Mouse (Mus musculus) embryo, embryonic 9.5 days (tissue): ENCODE measurements around the gene Snx25.
"Not testable (repeated sequence)": the region's sequence is repeated elsewhere in the genome, so short reads cannot be mapped to it uniquely, and the experiment has no call there.

ENCODE experiments used
- DNase-seq: peaks from one replicate; pipeline ENCODE4 v3.0.0-alpha.2; 2017; ENCODE audit errors: extremely low spot score

Snx25 gene

DNA sequence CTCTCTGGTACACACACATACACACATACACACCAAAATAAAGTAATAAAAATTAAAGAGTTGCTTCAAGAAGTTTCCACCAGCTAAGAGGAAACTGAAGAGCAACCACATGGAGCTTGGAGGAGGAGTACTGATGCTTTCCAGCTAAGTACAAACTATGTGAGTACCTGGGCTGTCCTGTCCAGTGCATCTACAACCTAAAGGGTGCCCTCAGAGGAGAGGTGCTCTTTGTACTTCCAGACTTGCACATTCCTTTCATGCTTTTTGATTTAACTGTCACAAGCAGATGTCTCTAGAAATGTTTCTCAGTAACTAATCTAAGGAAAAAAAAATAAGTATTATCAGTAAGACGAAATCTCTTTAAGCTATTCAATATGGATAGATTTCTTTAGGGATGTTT, 14.6 kb downstream of the Snx25 start:
- DNase-seq, result no peak

DNA sequence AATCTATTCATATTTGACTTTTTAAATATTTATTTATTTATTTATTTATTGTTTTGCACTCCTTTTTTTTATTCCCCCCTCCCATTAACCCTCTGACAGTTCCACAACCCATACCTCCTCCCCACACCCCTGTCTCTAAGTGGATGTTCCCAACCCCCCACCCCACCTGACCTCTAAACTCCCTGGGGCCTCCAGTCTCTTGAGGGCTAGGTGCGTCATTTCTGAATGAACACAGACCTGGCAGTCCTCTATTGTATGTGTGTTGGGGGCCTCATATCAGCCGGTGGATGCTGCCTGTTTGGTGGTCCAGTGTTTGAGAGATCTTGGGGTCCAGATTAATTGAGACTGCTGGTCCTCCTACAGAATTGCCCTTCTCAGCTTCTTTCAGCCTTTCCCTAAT, 16.4 kb downstream of the Snx25 start:
- DNase-seq, result not testable (repeated sequence)

DNA sequence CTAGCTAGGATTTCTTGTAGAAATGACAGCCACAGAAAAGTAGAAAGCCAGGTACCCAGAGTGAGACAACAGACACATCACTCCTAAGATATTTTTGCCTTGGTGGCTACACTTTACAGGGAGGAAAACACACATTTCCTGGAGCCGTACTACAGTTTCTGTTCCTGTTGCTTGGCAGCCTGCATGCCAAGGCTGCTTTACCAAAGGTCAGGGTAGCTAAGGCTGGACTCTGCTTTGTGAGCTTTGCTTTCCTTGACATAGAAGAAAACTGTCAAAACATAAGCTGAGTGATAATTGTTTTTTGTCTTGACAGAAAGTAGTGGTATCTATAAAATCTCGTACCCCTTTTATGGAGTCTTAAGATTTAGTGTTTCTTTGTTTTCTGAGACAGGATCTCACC, 21.5 kb downstream of the Snx25 start:
- no peak for DNase-seq

DNA sequence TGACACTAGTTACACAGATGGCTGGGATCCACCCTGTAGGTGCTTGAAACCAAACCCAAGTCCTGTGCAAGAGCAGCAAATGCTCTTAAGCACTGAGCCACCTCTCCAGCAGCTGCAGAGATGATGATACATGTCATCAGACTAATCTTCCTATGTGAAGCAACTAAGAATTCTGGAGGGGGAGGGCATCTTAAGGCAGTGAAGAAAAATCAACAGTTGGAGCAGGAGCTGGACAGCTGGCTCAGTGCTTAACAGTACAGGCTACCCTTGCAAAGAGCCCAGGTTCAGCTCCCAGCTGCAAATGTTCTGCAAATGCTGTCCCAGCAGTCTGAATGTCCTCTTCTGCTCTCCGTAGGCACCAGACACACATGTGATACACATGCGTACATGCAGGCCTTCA, 29.5 kb downstream of the Snx25 start:
- no peak for DNase-seq

DNA sequence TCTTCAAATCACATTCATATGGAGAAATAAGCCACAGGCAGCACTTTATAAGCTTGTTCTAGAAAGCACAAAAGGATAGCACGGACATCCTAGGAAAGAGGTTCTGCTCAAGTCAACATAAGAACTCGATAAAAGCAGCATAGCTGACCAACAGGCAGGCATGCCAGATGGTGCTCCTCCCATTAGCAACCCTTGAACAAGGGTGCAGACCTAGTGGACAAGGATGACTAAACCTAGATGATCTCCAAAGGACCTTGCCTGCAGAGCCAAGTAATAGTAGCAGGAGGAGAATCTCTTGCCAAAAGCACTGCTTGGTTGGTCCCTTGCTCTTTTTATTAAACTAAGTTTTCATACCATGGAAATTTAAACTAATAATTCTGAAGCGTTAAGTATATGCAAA, 32.8 kb downstream of the Snx25 start:
- DNase-seq, result no peak

DNA sequence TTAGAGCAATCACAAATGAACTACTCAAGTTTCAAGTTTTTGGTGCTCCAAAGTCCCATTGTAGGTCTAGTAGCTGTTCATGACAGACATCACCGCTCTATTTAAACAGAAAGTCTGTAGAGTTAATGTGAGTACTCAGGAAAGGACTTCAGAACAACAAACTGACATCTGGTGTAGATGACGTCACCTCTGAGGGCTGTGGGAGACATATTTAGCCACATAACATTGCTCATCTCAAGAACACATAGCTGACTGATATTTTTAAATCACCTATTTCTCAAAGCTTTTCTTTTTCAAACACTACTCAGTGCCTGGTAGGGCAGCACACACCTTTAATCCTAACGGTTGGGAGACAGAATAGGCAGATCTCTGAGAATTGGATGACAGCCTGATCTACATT, 34.8 kb downstream of the Snx25 start:
- DNase-seq, result no peak

DNA sequence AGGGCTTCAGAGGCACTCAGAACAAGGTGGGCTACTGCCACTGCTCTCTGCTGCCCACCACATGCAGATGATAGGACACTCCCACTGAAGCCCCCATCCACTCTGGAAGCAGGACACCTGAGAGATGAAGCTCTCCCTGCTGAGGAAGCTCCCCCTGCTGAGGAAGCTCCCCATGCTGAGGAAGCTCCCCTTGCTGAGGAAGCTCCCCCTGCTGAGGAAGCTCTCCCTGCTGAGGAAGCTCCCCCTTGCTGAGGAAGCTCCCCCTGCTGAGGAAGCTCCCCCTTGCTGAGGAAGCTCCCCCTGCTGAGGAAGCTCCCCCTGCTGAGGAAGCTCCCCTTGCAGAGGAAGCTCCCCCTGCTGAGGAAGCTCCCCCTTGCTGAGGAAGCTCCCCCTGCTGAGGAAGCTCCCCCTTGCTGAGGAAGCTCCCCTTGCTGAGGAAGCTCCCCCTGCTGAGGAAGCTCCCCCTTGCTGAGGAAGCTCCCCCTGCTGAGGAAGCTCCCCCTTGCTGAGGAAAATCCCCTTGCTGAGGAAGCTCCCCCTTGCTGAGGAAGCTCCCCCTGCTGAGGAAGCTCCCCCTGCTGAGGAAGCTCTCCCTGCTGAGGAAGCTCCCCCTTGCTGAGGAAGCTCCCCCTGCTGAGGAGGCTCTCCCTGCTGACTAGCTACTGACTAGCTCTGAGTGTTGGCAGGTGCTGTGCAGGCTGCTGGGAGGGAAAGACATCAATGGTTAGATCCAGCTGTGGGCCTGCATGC, 38.4 kb downstream of the Snx25 start:
- not testable (repeated sequence) for DNase-seq

DNA sequence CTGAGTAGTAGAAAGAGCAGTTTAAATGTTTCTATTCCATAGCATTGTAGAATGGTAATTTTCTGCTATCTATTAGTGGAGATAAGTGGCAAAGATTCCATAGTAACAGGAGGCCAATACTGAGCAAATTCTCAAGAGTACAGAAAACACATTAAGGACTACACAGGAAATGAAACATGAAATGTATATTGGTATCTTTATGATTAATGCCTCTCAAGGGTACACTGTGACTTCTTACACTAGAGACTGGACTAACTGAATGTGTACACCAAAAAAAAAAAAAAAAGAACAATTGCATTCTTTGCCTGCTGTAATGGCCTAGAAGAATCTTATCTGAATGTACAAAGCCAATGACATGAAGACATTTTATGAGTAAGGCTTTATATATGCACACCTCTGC, 44.3 kb downstream of the Snx25 start:
- no peak for DNase-seq

DNA sequence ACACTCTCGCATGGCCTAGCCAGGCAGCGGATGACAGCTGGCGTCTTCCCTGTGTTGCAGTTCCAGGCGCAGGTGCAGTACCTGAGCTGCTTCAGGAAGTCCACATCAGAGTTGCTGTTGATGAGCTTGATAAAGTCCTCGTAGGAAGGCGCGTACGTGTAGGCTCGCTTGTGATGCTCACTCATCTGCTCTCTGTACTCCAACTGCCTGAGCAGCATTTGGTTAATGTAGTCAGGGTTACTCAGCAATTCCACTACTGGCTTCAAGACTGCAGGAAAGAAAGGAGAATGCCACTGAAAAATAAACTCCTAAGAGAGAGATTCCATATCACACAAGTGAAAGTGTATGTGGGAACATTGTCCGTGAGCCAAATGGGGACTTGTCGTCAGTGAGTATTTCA, 48.5 kb downstream of the Snx25 start:
- no peak for DNase-seq

DNA sequence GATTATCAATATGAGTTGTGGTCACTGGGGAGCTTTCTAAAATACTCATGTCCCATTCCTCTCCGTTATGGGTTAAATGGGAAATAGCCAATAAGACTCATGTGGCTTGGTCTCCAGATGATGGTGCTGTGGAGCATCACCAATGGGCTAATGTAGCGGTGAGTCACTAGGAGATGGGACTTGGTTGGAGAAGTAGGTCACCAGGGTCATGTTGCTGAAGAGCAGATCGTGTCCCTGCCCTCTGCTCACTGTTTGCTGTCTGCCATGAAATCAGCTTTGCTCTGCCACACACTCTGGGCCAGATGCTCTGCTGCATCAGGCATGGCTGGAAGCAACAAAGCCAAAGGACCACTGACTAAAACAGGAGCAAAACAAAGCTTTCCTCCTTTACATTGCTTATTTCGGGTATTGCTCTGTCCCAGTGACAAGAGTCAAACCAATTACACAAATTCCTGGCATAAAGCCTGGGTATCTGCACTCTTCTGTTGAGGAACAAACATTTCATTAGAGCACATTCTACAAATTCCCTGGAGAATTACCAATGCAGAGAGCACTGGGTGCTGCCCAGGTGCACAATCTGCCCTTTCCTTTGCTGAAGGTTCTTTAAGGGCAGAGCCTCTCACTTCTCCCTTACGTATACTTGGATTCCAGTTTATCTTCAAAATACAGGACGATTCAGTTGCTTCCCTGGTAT, 59.1 kb downstream of the Snx25 start:
- DNase-seq, result no peak

DNA sequence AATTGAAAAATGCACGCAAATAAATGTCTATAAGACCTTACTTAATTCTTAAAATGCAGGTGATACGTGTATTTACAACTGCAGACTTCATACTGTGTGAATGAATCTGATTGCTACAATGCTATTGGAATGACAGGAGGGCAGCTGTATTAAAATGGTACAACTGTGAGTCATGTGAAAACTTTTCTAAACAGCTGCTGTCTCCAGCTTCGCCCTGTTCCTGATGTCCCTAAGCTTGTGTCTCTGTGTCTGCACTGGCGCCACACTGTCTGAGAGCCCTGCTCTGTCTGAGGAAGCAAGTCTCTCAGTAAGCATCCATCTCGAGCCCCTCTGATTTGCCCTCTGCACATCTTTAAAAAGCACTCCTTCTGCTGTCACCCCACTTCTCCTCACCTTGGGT, 68.8 kb downstream of the Snx25 start:
- no peak for DNase-seq

DNA sequence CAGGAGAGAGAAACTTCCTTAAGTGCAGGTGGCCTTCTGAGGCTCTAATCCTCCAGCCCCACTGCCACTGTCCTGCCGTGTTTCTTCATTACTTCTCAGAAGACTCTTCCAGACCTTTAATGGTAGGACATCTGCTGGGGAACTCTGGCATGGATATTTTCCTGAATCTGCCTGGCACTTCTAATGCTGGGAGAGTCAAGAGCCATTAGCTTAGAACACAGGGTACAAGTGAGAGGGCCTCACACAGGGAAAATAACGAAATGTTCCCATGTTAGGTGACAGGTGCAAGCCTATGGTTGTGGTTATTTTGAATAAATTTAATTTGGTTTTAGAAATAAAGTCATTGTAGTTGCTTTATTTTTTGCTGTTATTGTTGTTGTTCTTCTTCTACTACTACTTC, 70.9 kb downstream of the Snx25 start:
- no peak for DNase-seq

DNA sequence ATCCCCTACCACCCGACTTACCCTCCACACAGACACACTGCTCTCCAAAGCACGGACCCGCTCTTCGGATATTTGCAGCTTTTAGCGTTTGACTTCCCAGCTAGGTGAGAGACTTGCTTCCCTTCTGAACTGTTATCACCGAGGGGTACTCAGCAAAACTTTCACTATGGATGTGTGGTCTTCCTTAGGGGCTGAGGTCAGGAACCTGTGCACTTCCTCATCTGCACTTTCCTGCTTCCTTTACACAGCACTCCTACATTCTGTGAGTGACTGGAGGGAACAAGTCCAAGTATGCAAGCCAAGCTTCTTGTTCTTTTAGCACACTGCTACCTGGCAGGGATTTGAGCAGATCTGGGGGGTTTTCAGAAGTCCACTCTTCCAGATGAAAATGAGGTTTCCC, 73.1 kb downstream of the Snx25 start:
- DNase-seq, result no peak

DNA sequence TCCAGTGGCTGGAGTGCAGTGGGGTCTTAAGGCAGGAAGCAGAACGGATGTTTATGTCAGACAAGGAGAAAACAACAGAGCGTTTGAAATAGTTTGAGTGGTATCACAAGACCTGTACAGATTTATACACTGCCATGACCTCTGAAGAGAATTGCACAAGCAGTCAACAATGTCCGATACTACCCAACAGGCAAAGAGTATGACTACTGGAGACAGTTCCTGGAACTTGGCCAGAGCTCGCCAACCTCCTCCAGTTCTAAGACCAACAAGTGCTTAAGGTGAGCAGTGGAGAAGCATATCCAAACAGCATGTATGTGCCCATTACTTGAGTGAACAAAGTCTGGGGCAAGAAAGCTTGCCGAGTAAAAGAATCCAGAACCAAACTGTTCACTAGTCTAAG, 76.7 kb downstream of the Snx25 start:
- DNase-seq, result no peak

DNA sequence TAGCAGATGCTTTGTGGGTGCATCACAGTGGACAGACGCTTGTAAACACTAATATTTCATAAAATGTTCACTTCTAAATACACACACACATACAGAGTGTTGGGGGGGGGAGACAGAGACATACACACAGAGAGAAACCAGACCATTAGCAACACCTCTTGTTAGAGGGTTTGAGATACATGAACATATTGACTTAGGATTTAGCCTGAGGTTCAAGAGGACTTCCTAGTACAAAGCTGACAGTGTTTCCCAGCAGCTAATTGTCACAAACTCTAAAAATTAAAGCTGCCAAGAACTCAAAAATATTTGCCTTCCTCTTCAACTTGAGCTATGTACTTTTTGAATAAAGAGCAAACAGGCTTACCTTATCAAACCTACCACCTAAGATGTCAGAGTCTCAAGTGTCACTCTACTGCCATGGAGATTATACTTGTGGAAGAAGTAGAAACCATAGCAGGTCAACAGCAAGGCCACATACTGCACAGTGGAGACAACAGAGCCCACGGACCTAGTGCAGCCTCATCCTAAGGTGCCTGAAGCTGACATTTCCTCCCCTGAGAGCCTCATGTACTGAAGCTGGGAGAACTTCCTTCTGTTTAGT, 78.3 kb downstream of the Snx25 start:
- DNase-seq, result no peak

DNA sequence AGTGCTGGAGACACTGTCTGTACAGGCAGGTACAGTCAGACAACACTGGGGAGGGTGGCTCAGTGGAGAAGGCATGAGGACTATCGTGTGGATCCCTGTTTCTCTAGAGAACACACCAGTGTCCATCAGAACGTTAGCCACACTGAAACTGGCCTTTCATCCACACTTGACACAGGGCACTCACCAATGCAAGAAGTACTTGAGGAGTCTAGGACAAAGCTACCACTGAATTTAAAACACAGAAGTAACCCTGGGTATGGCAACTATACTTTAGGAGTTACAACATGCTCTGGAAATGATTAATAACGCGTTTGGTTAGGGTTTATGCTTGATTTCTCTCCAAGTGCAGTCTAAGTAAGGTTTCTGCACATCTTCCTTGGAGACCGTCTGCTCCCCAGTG, 79.2 kb downstream of the Snx25 start:
- DNase-seq, result no peak

DNA sequence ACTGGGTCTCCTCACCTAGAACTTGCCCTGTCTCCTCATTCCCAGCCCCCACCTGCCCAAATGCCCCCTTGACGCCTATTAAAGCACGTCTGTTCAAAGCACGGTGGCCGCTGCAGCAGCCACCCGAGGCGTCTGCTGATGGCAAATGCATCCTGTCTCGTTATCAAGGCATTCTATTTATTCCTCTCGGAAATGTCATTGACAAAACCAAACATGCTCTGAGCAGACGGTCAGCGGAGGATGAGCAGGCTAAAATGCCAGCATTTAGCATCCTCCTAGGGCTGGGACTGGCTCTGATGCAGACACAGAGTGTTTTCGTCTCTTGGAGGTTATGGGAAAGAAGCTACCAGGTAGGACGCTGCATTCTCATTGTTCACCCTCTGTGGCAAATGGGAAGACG, 111.7 kb downstream of the Snx25 start:
- DNase-seq, result no peak

DNA sequence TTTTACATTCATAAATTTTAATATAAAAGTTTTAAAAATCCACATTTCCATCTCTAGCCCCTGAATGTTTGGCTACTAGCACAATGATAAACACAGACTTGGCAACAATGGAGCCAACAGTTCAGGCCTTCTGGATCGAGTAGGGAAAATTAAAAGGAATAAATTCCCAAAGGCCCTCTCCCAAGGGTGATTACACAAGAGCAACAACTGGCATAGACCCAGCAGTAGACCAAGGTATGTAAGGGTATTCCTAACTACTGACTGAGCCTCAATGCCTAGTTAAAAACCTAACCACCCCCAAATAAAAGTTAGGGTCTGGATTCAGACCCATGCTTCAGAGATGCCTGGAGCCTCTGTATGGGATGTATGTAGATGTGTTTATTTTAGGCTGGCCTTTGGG, 112.3 kb downstream of the Snx25 start:
- DNase-seq, result no peak

DNA sequence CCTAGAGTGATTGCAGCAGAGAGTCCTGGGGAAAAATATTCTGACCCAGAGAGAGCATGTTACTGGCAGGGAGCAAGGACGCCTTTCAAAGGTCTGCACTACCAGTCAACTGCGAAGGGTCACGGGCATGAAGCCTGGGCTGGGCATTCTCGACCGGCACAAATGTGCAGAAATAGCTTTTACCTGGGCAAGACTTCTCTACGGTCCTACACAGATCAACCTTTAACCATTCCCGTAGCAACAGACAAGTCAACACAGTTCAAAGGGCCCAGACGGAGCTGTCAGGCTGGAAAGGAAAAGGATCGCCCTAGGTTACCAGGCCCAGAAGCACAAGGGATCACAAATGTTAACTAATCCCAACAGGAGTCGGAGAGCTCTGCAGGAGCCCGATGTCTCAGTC, 115.7 kb downstream of the Snx25 start:
- DNase-seq, result no peak

DNA sequence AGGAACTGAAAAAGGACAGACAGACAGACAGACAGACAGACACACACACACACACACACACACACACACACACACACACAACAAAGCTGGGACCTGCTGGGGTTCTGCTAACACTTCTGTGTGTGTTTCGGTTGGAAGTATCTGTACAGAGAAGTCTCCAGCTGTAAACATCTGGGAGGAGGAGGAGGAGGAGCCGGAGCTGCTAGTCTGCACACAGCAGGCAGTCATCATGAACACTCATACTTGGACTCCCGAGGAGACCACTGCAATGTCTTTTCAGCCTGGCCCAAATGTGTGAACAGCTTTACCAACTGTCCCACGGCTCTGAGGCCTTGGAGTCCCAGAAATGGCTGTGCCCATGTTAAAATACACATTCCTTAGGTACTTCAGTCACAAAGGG, 127.6 kb downstream of the Snx25 start:
- no peak for DNase-seq

DNA sequence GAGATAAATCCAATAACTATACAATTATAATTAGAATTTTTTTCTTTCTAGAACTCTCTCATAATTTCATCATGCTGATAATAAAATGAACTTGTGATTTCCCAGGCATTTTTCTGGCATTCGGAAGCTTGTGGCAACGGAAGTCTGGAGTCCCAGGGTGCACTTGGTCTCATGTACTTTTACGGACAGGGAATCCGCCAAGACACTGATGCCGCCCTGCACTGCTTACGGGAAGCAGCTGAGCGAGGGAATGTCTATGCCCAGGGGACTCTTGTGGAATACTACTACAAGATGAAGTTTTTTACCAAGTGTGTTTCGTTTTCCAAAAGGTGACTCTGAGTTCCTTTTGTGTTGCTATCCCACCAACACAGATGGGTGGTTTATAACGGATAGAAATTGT, 129.2 kb downstream of the Snx25 start:
- DNase-seq, result no peak

DNA sequence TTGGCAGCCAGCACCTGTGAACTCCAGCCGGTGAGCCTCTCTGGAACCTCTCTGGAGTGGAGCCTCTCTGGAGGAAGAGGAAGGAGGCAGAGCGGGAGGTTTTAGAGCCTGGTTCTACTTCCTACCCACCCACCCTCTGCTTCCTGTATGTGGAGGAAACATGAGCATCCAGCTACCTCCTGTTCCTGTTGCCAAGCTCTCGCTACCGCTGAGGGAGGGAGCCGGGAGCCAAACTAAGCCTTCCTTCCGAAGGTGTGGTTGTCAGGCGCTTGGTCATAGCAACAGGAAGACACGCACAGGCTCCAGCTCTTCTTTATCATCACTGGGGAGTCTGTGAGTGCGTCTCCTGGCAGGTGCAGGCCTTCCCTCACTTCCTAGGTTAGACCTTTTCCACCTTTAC, 129.8 kb downstream of the Snx25 start:
- no peak for DNase-seq
